Mouse (Mus musculus) midbrain, embryonic 13.5 days (tissue): ENCODE results near the gene Rpl6. TPM values are rescaled to one million over a fixed set of nuclear protein-coding genes. Genes with fewer than 3 reads are reported as not detected.

ENCODE experiments used
- ATAC-seq: fragments of 200-750 bp; cut with Nextera tagmentation; 2 replicates; pipeline ENCODE4 v1.8.0; 2017; ENCODE audit warnings: mild to moderate bottlenecking, moderate TSS enrichment, moderate library complexity
- H3K27ac ChIP-seq: fragments of 300-500 bp; sonication (generic); 2 replicates; pipeline ENCODE4 v1.5.1; 2015; ENCODE audit warnings: inconsistent platforms, mild to moderate bottlenecking, moderate library complexity
- H3K27me3 ChIP-seq: fragments of 300-500 bp; sonication (generic); 2 replicates; pipeline ENCODE4 v1.6.1; 2015; ENCODE audit warnings: mild to moderate bottlenecking, inconsistent platforms
- H3K36me3 ChIP-seq: fragments of 300-500 bp; sonication (generic); 2 replicates; pipeline ENCODE4 v1.6.1; 2015; ENCODE audit warnings: mild to moderate bottlenecking, inconsistent platforms
- H3K4me1 ChIP-seq: fragments of 300-500 bp; sonication (generic); replicated peaks from 2 replicates; pipeline ENCODE4 v1.6.1; 2015; ENCODE audit warnings: inconsistent platforms
- H3K4me2 ChIP-seq: fragments of 300-500 bp; sonication (generic); replicated peaks from 2 replicates; pipeline ENCODE4 v1.6.1; 2015; ENCODE audit warnings: moderate library complexity, mild to moderate bottlenecking, inconsistent platforms
- H3K4me3 ChIP-seq: fragments of 300-500 bp; sonication (generic); replicated peaks from 2 replicates; pipeline ENCODE4 v1.5.1; 2015; ENCODE audit warnings: mild to moderate bottlenecking, inconsistent platforms
- H3K9ac ChIP-seq: fragments of 300-500 bp; sonication (generic); replicated peaks from 2 replicates; pipeline ENCODE4 v1.6.1; 2015; ENCODE audit warnings: mild to moderate bottlenecking, inconsistent platforms
- H3K9me3 ChIP-seq: fragments of 300-500 bp; sonication (generic); 2 replicates; pipeline ENCODE4 v1.6.1; 2016; ENCODE audit warnings: mild to moderate bottlenecking, inconsistent platforms
- WGBS: fragments of 180-500 bp; shearing (Covaris S2); methylation state at CpG from one replicate; pipeline ENCODE4 v1.1.7; 2015; 5-methylcytosine and 5-hydroxymethylcytosine counted together
- polyA plus RNA-seq: library from polyadenylated mRNA; unstranded; fragments of >200 nt; fragmentation: Nextera tagmentation; extraction: Ambion mirVana; gene quantifications from 2 replicates; pipeline ENCODE4 v1.2.1, GENCODE M21; 2015

Rpl6 gene
- polyA plus RNA-seq, 1 experiment from 2014 or later = 416 TPM

DNA sequence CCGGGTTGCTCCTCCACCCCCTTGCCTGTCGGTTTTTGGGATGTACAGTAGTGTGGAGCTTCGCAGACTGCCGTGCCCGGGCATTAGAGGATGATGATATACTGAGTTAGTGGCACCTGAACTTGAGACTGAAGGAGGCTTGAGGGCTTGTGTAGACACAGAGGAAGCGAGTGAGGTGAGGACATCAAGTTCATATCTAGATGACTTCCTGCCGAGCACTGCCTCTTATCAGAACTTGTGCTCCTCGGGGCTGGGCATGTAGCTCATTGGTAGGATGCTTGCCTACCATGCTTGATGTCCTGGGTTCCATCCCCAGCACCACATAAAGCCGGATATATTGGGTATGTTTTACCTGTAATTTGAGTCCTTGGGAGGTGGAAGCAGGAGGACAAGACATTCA is 26.5 kb downstream of the Rpl6 start:
- Histone ChIP-seq H3K9me3 (no peaks in the 10 kb centered on the region), H3K4me3 (no peak overlapping the region), H3K4me1 (peaks cover 5% of the 10 kb centered on the region), H3K27ac (no peak overlapping the region), H3K27me3 (no peaks in the 10 kb centered on the region), H3K9ac (no peak overlapping the region), H3K4me2 (no peak overlapping the region), H3K36me3 (peaks cover 12% of the 10 kb centered on the region)
- no peak for ATAC-seq
- 96% methylated on average over 9 of the region's 9 CpGs for WGBS

GRCm38 (mm10) chr5:121232789-121233188 is 28.5 kb downstream of the Rpl6 start:
- ATAC-seq = no peak
- H3K4me1 ChIP-seq = no peaks in the 10 kb centered on the region
- no peaks in the 10 kb centered on the region for H3K9me3 ChIP-seq
- no peak overlapping the region for H3K9ac ChIP-seq
- no peaks in the 10 kb centered on the region for H3K27me3 ChIP-seq
- no peak overlapping the region for H3K4me2 ChIP-seq
- 94% methylated on average over 1 of the region's 1 CpGs for WGBS
- H3K36me3 ChIP-seq = peaks cover 12% of the 10 kb centered on the region
- no peak overlapping the region for H3K27ac ChIP-seq
- H3K4me3 ChIP-seq = no peak overlapping the region

DNA sequence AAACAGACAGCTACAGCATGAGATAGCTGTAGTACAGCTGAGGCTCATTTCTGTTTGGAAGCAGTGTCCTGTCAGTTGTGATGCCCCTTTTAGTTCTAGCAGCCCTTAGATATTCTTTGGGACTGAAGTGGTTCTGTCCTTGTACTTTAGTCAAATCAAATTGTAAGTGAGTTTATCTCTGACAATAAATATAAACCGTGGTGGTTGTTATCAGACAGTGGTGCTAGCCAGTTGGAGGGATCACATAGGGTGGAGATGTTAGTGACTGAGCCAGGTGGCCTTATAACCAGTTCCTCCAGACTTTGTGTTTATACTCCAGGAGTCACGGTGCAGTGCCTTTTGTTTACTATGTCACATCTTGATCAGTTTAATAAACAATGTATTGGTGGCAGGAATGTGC is 29.4 kb downstream of the Rpl6 start:
- H3K4me1 ChIP-seq = no peaks in the 10 kb centered on the region
- WGBS = 96% methylated on average over 2 of the region's 2 CpGs
- no peaks in the 10 kb centered on the region for H3K27me3 ChIP-seq
- H3K4me3 ChIP-seq = no peak overlapping the region
- H3K4me2 ChIP-seq = no peak overlapping the region
- no peak overlapping the region for H3K27ac ChIP-seq
- H3K36me3 ChIP-seq = peaks cover 12% of the 10 kb centered on the region
- ATAC-seq = no peak
- H3K9me3 ChIP-seq = no peaks in the 10 kb centered on the region
- H3K9ac ChIP-seq = no peak overlapping the region

DNA sequence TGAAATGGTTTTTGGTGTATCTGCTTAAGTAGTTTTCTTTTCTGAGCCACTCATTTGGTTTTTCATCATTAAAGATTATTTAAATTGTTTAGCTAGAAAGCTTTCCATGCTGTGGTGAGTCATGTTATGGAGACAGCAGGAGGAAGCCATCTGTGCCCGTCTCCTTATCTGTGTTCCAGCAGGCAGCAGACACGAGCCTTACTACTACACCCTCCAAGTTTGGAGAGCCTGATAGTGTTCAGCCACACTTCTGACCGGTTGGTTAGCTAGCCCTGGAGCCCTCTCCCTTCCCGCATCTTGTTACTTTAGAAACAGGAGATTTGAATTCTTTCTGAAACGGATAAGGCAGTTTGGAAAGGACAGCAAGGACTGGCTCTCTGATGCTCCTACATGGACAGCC is 31.9 kb downstream of the Rpl6 start:
- Histone ChIP-seq H3K27me3 (no peaks in the 10 kb centered on the region), H3K36me3 (peaks cover 12% of the 10 kb centered on the region), H3K4me3 (no peak overlapping the region), H3K9me3 (no peaks in the 10 kb centered on the region), H3K4me2 (no peak overlapping the region), H3K4me1 (no peaks in the 10 kb centered on the region), H3K9ac (no peak overlapping the region), H3K27ac (no peak overlapping the region)
- ATAC-seq = no peak
- 85% methylated on average over 5 of the region's 5 CpGs for WGBS

DNA sequence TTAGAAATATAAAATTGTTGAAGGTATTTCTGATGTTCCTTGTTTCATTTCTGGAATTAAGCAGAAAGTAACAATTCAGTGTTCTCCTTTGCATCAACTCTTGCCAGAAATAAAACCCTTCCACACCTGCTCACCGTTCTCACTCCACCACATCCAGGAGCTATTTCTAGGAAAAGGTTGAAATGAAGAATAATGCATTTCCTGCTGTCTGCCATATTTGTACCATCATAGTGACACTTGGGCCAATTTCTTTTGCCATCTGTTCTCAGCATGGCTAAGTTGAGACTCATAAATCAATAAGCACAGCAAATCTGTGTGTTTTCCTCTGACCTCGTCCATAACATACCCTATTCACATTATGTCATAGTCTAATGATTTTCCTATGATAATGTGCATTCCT is 33.9 kb downstream of the Rpl6 start:
- no peak for ATAC-seq
- Histone ChIP-seq H3K9ac (no peak overlapping the region), H3K27me3 (no peaks in the 10 kb centered on the region), H3K9me3 (no peaks in the 10 kb centered on the region), H3K36me3 (peaks cover 7% of the 10 kb centered on the region; the same call in 1 of the 2 replicates), H3K4me2 (no peak overlapping the region), H3K4me1 (no peaks in the 10 kb centered on the region), H3K27ac (no peak overlapping the region), H3K4me3 (no peak overlapping the region)
- WGBS = 90% methylated on average over 2 of the region's 2 CpGs

DNA sequence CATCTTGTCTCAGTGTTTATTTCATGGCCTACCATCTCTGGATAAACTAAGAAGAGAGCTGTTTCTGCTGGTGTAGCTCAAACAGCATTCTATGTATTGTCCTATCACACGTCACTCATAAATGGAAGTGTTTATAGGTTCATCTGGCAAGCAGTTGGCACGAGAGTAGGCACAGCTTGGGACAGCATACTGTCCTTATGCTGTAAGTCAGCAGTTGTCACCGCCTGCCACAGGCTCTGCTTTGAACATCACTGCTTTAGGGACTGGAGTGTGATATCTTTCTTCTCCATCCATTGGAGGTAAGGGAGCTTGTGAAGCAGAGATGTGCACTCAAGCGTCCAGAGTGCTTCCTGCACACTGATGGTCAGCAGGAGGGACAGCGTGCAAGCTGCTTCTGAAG is 35.6 kb downstream of the Rpl6 start:
- 80% methylated on average over 5 of the region's 5 CpGs for WGBS
- H3K9me3 ChIP-seq = no peaks in the 10 kb centered on the region
- H3K9ac ChIP-seq = no peak overlapping the region
- no peaks in the 10 kb centered on the region for H3K27me3 ChIP-seq
- H3K4me1 ChIP-seq = no peaks in the 10 kb centered on the region
- no peak overlapping the region for H3K4me3 ChIP-seq
- no peak overlapping the region for H3K4me2 ChIP-seq
- peaks cover 3% of the 10 kb centered on the region; the same call in 1 of the 2 replicates for H3K36me3 ChIP-seq
- ATAC-seq = no peak
- H3K27ac ChIP-seq = no peak overlapping the region

DNA sequence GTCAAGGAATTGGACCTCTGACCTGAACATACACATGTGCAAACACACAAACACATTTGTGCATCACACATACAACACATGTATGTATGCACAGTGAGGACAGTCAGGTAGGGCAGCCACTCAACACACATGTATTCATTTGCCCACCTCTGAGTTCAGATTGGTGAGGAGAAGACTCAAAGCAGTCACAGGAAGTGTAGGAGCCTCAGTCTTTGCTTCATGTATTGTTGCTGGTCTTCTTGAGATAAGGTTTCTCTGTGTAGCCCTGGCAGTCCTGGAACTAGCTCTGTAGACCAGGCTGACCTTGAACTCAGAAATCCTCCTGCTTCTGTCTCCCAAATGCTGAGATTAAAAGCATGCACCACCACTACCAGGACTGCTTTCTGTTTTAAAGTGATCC is 36.9 kb downstream of the Rpl6 start:
- Histone ChIP-seq H3K4me1 (0 out of 2 replicates have a peak, but pooled peaks cover 2% of the 10 kb centered on the region), H3K4me3 (no peak overlapping the region), H3K4me2 (no peak overlapping the region), H3K9ac (no peak overlapping the region), H3K36me3 (no peaks in the 10 kb centered on the region), H3K9me3 (no peaks in the 10 kb centered on the region), H3K27me3 (no peaks in the 10 kb centered on the region), H3K27ac (no peak overlapping the region)
- no peak for ATAC-seq

GRCm38 (mm10) chr5:121242261-121242660 is 38.0 kb downstream of the Rpl6 start:
- H3K4me1 ChIP-seq = 0 out of 2 replicates have a peak, but pooled peaks cover 3% of the 10 kb centered on the region
- no peaks in the 10 kb centered on the region for H3K36me3 ChIP-seq
- H3K9me3 ChIP-seq = no peaks in the 10 kb centered on the region
- no peak overlapping the region for H3K9ac ChIP-seq
- H3K4me3 ChIP-seq = no peak overlapping the region
- no peak for ATAC-seq
- no peak overlapping the region for H3K27ac ChIP-seq
- no peaks in the 10 kb centered on the region for H3K27me3 ChIP-seq
- 62% methylated on average over 1 of the region's 1 CpGs for WGBS
- no peak overlapping the region for H3K4me2 ChIP-seq

GRCm38 (mm10) chr5:121242701-121243100 is 38.4 kb downstream of the Rpl6 start:
- WGBS = 100% methylated on average over 1 of the region's 1 CpGs
- Histone ChIP-seq H3K4me1 (0 out of 2 replicates have a peak, but pooled peaks cover 3% of the 10 kb centered on the region), H3K36me3 (no peaks in the 10 kb centered on the region), H3K27ac (no peak overlapping the region), H3K9me3 (no peaks in the 10 kb centered on the region), H3K4me2 (no peak overlapping the region), H3K4me3 (no peak overlapping the region), H3K9ac (no peak overlapping the region), H3K27me3 (no peaks in the 10 kb centered on the region)
- ATAC-seq = no peak

DNA sequence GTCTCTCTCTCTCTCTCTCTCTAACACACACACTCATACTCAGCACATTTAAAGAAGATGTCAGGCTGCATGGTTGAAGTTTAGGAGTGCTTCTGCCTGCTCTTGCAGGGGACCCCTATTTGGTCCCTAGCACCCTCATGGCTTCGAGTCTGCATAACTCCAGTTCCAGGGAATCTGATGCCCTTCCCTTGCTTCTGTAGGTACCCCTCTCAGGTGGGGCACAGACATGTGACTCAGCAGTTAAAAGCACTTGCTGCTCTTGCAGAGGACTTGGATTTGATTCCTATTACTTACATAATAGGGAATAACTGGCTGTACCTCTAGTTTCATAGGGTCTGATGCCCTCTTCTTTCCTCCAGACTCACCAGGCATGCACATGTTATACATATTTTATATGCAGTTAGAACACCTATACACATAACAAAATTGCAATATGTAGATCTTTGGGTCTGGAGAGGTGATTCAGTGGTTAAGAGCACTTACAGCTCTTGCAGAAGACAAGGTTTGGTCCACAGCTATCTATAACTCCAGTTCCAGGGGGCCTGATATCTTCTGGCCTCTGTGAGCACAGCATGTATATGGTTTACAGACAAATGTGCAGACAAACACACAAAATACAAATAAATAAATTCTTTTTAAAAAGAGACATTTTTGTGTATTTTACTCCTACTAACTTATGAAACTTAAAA is 39.5 kb downstream of the Rpl6 start:
- WGBS = 100% methylated on average over 1 of the region's 1 CpGs
- H3K36me3 ChIP-seq = no peaks in the 10 kb centered on the region
- no peaks in the 10 kb centered on the region for H3K27me3 ChIP-seq

GRCm38 (mm10) chr5:121244365-121244731 is 40.1 kb downstream of the Rpl6 start:
- no peaks in the 10 kb centered on the region for H3K36me3 ChIP-seq
- WGBS = 95% methylated on average over 5 of the region's 5 CpGs
- ATAC-seq = no peak
- 0 out of 2 replicates have a peak, but pooled peaks cover 3% of the 10 kb centered on the region for H3K4me1 ChIP-seq
- no peak overlapping the region for H3K4me2 ChIP-seq
- H3K9ac ChIP-seq = no peak overlapping the region
- H3K4me3 ChIP-seq = no peak overlapping the region
- H3K27ac ChIP-seq = no peak overlapping the region
- H3K27me3 ChIP-seq = no peaks in the 10 kb centered on the region
- H3K9me3 ChIP-seq = no peaks in the 10 kb centered on the region

More for the DNA sequence above, 39.5 kb downstream of the Rpl6 start:
- 0 out of 2 replicates have a peak, but pooled peaks cover 3% of the 10 kb centered on the region for H3K4me1 ChIP-seq
- no peak overlapping the region for H3K27ac ChIP-seq
- no peak for ATAC-seq
- no peak overlapping the region for H3K9ac ChIP-seq
- no peaks in the 10 kb centered on the region for H3K9me3 ChIP-seq
- no peak overlapping the region for H3K4me2 ChIP-seq
- H3K4me3 ChIP-seq = no peak overlapping the region

DNA sequence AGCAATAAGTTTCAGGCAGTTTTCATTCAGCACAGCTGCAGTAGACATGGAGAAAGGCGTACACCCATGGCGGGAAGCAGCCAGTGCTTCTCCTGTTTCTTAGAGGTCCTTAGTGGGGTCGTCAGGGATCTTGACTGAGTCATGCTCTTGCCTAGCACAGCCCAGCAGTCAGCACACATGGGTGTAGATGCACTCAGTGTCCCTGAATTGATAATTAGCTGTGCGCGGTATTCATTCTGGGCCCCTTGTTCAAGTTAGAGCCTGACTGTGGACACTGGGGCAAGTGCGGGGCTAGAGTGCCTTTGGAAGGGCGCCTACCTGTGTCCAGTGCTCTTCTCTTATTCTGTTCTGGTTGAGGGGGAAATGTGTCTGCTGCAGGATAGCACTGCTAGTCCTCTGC is 40.9 kb downstream of the Rpl6 start:
- 87% methylated on average over 7 of the region's 7 CpGs for WGBS
- no peaks in the 10 kb centered on the region for H3K9me3 ChIP-seq

More for the DNA sequence above, 40.9 kb downstream of the Rpl6 start:
- Histone ChIP-seq H3K4me1 (0 out of 2 replicates have a peak, but pooled peaks cover 3% of the 10 kb centered on the region), H3K27ac (no peak overlapping the region), H3K36me3 (no peaks in the 10 kb centered on the region), H3K4me2 (no peak overlapping the region), H3K4me3 (no peak overlapping the region), H3K27me3 (no peaks in the 10 kb centered on the region), H3K9ac (no peak overlapping the region)
- ATAC-seq = no peak
